Mouse (Mus musculus) MEL (cell line): ENCODE data around the gene Hoxb9. TPM values are rescaled to one million over a fixed set of nuclear protein-coding genes. Genes with fewer than 3 reads are reported as not detected.

ENCODE experiments used
- DNase-seq: peaks from one replicate; pipeline ENCODE4 v3.0.0; 2011; ENCODE audit warnings: low read depth, low spot score
- H3K27ac ChIP-seq: 2 replicates; pipeline ENCODE4 v1.5.1; 2012; ENCODE audit warnings: low read depth, mild to moderate bottlenecking, control low read depth, low read length, moderate library complexity; ENCODE audit not compliant: control insufficient read depth
- H3K27me3 ChIP-seq, 2 experiments: fragments of 150-350 bp in 1 of 2; sonication (generic) in 1 of 2; 2 replicates each; pipeline ENCODE4 v1.6.1; 2012; ENCODE audit warnings: low read length in 2 of 2, mild to moderate bottlenecking in 2 of 2, improper control_type of control experiment in 1 of 2, moderate library complexity in 1 of 2; ENCODE audit not compliant: insufficient read depth in 2 of 2, control insufficient read depth in 1 of 2
- H3K36me3 ChIP-seq, 2 experiments: 2 replicates each; pipeline ENCODE4 v1.6.1; 2012 to 2014; ENCODE audit warnings: low read length in 2 of 2, improper control_type of control experiment in 1 of 2, inconsistent platforms in 1 of 2, mild to moderate bottlenecking in 1 of 2; ENCODE audit not compliant: insufficient read depth in 2 of 2, control insufficient read depth in 1 of 2
- H3K4me1 ChIP-seq, 2 experiments: fragments of 150-350 bp in 1 of 2; sonication (generic) in 1 of 2; 2 replicates each; pipeline ENCODE4 v1.6.1; 2012; ENCODE audit warnings: low read length in 2 of 2, improper control_type of control experiment in 1 of 2, mild to moderate bottlenecking in 1 of 2; ENCODE audit not compliant: insufficient read depth in 2 of 2, control insufficient read depth in 1 of 2
- H3K4me3 ChIP-seq, 2 experiments: fragments of 150-350 bp in 1 of 2; sonication (generic) in 1 of 2; 2 replicates each; pipeline ENCODE4 v1.5.1; 2012; ENCODE audit warnings: low read depth in 2 of 2, low read length in 2 of 2, mild to moderate bottlenecking in 2 of 2, moderate library complexity in 2 of 2, control low read depth in 1 of 2, improper control_type of control experiment in 1 of 2; ENCODE audit not compliant: control insufficient read depth in 1 of 2, insufficient read depth in 1 of 2
- H3K79me2 ChIP-seq: 2 replicates; pipeline ENCODE4 v1.6.1; 2012; ENCODE audit warnings: mild to moderate bottlenecking, low read length, moderate library complexity; ENCODE audit not compliant: control insufficient read depth, poor library complexity, insufficient read depth
- H3K9ac ChIP-seq: 2 replicates; pipeline ENCODE4 v1.6.1; 2012; ENCODE audit warnings: low read depth, mild to moderate bottlenecking, control low read depth, low read length, moderate library complexity; ENCODE audit not compliant: control insufficient read depth, poor library complexity, severe bottlenecking
- H3K9me3 ChIP-seq: fragments of 150-350 bp; sonication (generic); replicated peaks from 2 replicates; pipeline ENCODE4 v1.6.1; 2012; ENCODE audit warnings: mild to moderate bottlenecking, low read length, improper control_type of control experiment, moderate library complexity; ENCODE audit not compliant: insufficient read depth
- CHD2 ChIP-seq: IDR thresholded peaks from 2 replicates; pipeline ENCODE4 v1.6.1; 2011; ENCODE audit warnings: low read length, improper control_type of control experiment
- CTCF ChIP-seq, 3 experiments: IDR thresholded peaks in 2 of 3; conservative IDR thresholded peaks in 1 of 3; 2 replicates each; pipeline ENCODE4 v1.5.1; 2011 to 2012; ENCODE audit warnings: low read length in 3 of 3, low read depth in 2 of 3, mild to moderate bottlenecking in 2 of 3, improper control_type of control experiment in 1 of 3, inconsistent platforms in 1 of 3, mixed read lengths in 1 of 3, moderate library complexity in 1 of 3; ENCODE audit not compliant: control insufficient read depth in 1 of 3, insufficient read depth in 1 of 3, poor library complexity in 1 of 3, severe bottlenecking in 1 of 3
- GATA1 ChIP-seq: IDR thresholded peaks from 2 replicates; pipeline ENCODE4 v1.6.1; 2011; ENCODE audit warnings: low read depth, low read length, improper control_type of control experiment
- MAFK ChIP-seq: IDR thresholded peaks from 2 replicates; pipeline ENCODE4 v1.6.1; 2011; ENCODE audit warnings: low read depth, mild to moderate bottlenecking, low read length, improper control_type of control experiment, borderline replicate concordance
- MAX ChIP-seq: IDR thresholded peaks from 2 replicates; pipeline ENCODE4 v1.6.1; 2011; ENCODE audit warnings: low read length, improper control_type of control experiment
- MXI1 ChIP-seq: IDR thresholded peaks from 2 replicates; pipeline ENCODE4 v1.6.1; 2011; ENCODE audit warnings: mild to moderate bottlenecking, low read depth, low read length, improper control_type of control experiment
- MYC ChIP-seq: IDR thresholded peaks from 2 replicates; pipeline ENCODE4 v1.6.1; 2011; ENCODE audit warnings: low read depth, mild to moderate bottlenecking, low read length, improper control_type of control experiment, moderate library complexity
- NELFE ChIP-seq: IDR thresholded peaks from 2 replicates; pipeline ENCODE4 v1.6.1; 2011; ENCODE audit warnings: low read depth, low read length, improper control_type of control experiment
- NRF1 ChIP-seq: IDR thresholded peaks from 2 replicates; pipeline ENCODE4 v1.6.1; 2014; ENCODE audit warnings: low read depth, mild to moderate bottlenecking, inconsistent platforms, low read length, improper control_type of control experiment, moderate library complexity; ENCODE audit not compliant: poor library complexity, insufficient read depth, severe bottlenecking
- POLR2A ChIP-seq, 2 experiments: IDR thresholded peaks; 2 replicates each; pipeline ENCODE4 v1.6.1; 2011 to 2012; ENCODE audit warnings: low read length in 2 of 2, mild to moderate bottlenecking in 2 of 2, control low read depth in 1 of 2, improper control_type of control experiment in 1 of 2, low read depth in 1 of 2, moderate library complexity in 1 of 2; ENCODE audit not compliant: control insufficient read depth in 1 of 2, insufficient read depth in 1 of 2, poor library complexity in 1 of 2
- POLR2AphosphoS2 ChIP-seq: IDR thresholded peaks from 2 replicates; pipeline ENCODE4 v1.6.1; 2011; ENCODE audit warnings: low read length, improper control_type of control experiment
- RAD21 ChIP-seq: IDR thresholded peaks from 2 replicates; pipeline ENCODE4 v1.6.1; 2011; ENCODE audit warnings: mild to moderate bottlenecking, low read depth, low read length, improper control_type of control experiment
- SMC3 ChIP-seq: IDR thresholded peaks from 2 replicates; pipeline ENCODE4 v1.6.1; 2011; ENCODE audit warnings: low read depth, low read length, improper control_type of control experiment
- USF1 ChIP-seq: IDR thresholded peaks from 2 replicates; pipeline ENCODE4 v1.6.1; 2014; ENCODE audit warnings: low read depth, mild to moderate bottlenecking, inconsistent platforms, low read length, improper control_type of control experiment, moderate library complexity
- USF2 ChIP-seq, 2 experiments: IDR thresholded peaks; 2 replicates each; pipeline ENCODE4 v1.6.1; 2011 to 2012; ENCODE audit warnings: improper control_type of control experiment in 2 of 2, low read length in 2 of 2, borderline replicate concordance in 1 of 2, inconsistent platforms in 1 of 2, low read depth in 1 of 2, mild to moderate bottlenecking in 1 of 2; ENCODE audit not compliant: insufficient read depth in 1 of 2
- ZNF384 ChIP-seq: IDR thresholded peaks from 2 replicates; pipeline ENCODE4 v1.6.1; 2012; ENCODE audit warnings: low read depth, mild to moderate bottlenecking, inconsistent platforms, low read length, improper control_type of control experiment
- polyA plus RNA-seq, 2 experiments: library from polyadenylated mRNA; stranded (reverse) in 1 of 2; unstranded in 1 of 2; fragments of >175 nt in 1 of 2; fragments of >200 nt in 1 of 2; gene quantifications; 2 replicates each; pipeline versions ENCODE4 v1.2.1 to v1.2.4; 2012; ENCODE audit warnings: low replicate concordance in 2 of 2, low read depth in 1 of 2; ENCODE audit not compliant: insufficient read length in 2 of 2, insufficient read depth in 1 of 2, missing spikeins in 1 of 2
- total RNA-seq: library from RNA; depleted of rRNA; stranded (reverse); fragments of 300-350 nt; gene quantifications from 2 replicates; pipeline ENCODE4 v1.2.3, GENCODE M21; 2012; rRNA removed

Hoxb9 gene
- total and polyA plus RNA-seq, 3 experiments = not detected

- no peak overlapping the region for H3K4me3 ChIP-seq
- peaks cover 6 to 9% of the 10 kb centered on the region in 2 experiments for H3K27me3 ChIP-seq
- no peak for DNase-seq
These were observed 53.7 kb downstream of the Hoxb9 start for GRCm38 (mm10) chr11:96324965-96325364.

GRCm38 (mm10) chr11:96325747-96326212 is 54.5 kb downstream of the Hoxb9 start:
- H3K27me3 ChIP-seq = peaks cover 7 to 9% of the 10 kb centered on the region in 2 experiments
- TF ChIP-seq USF1 (no peak), SMC3 (no peak), POLR2AphosphoS2 (no peak), MAX (no peak), USF2 (IDR thresholded peaks at IDR 0.05; ENCODE audit: borderline replicate concordance in 1 of 2, insufficient read depth in 1 of 2, low read depth in 1 of 2, low read length in 2 of 2) (no peak), NRF1 (no peak), CHD2 (no peak), GATA1 (no peak)
- H3K27ac ChIP-seq = no peak overlapping the region
- DNase-seq = no peak
- no peak overlapping the region for H3K4me3 ChIP-seq
- H3K4me1 ChIP-seq = no peaks in the 10 kb centered on the region
- no peak overlapping the region for H3K9ac ChIP-seq
- no peaks in the 10 kb centered on the region for H3K9me3 ChIP-seq
- no peaks in the 10 kb centered on the region for H3K36me3 ChIP-seq
- H3K79me2 ChIP-seq = no peaks in the 10 kb centered on the region

More at GRCm38 (mm10) chr11:96324965-96325364, 53.7 kb downstream of the Hoxb9 start:
- TF ChIP-seq MAFK = no peak
- no peak for TF ChIP-seq POLR2AphosphoS2
- TF ChIP-seq USF1 = no peak
- no peak for TF ChIP-seq POLR2A (IDR thresholded peaks at IDR 0.05; ENCODE audit: control insufficient read depth in 1 of 2, insufficient read depth in 1 of 2, low read depth in 1 of 2, low read length in 2 of 2, poor library complexity in 1 of 2)
- no peak for TF ChIP-seq CTCF (IDR thresholded peaks at IDR 0.05 in 2 of 3, conservative IDR thresholded peaks at IDR 0.05 in 1 of 3; ENCODE audit: control insufficient read depth in 1 of 3, insufficient read depth in 1 of 3, low read depth in 2 of 3, low read length in 3 of 3, poor library complexity in 1 of 3, severe bottlenecking in 1 of 3)
- no peak for TF ChIP-seq MYC
- TF ChIP-seq RAD21 = no peak
- TF ChIP-seq NELFE = no peak
- no peak for TF ChIP-seq MAX
- TF ChIP-seq ZNF384 = no peak
- no peak for TF ChIP-seq MXI1
- TF ChIP-seq, all 39 proteins: peak for 0
- Histone ChIP-seq H3K79me2 (no peaks in the 10 kb centered on the region), H3K9ac (no peak overlapping the region), H3K4me1 (no peaks in the 10 kb centered on the region), H3K36me3 (no peaks in the 10 kb centered on the region), H3K27ac (no peak overlapping the region), H3K9me3 (no peaks in the 10 kb centered on the region)

Other genes starting within 250 kb of the Hoxb9 start
- 3.8 and 5.0 TPM in 2 replicates for gene Gip, start 246.9 kb upstream of the Hoxb9 start, total RNA-seq
- 1 to 10 TPM in 1 of 2 experiments, not detected in 1; 7.0 TPM for gene Gip, start 246.9 kb upstream of the Hoxb9 start, polyA plus RNA-seq
- gene Snf8, start 236.6 kb upstream of the Hoxb9 start, total RNA-seq = 135 and 137 TPM in 2 replicates
- 100 to 1,000 TPM in 1 of 2 experiments, not detected in 1; 183 TPM for gene Snf8, start 236.6 kb upstream of the Hoxb9 start, polyA plus RNA-seq
- 55.3 and 56.8 TPM in 2 replicates for gene Ube2z, start 206.1 kb upstream of the Hoxb9 start, total RNA-seq
- gene Ube2z, start 206.1 kb upstream of the Hoxb9 start, polyA plus RNA-seq = 10 to 100 TPM in 1 of 2 experiments, not detected in 1; 58.5 TPM
- 1,306 and 1,519 TPM in 2 replicates for gene Atp5g1, start 195.8 kb upstream of the Hoxb9 start, total RNA-seq
- 1,000 to 10,000 TPM in 1 of 2 experiments, not detected in 1; 1,694 TPM for gene Atp5g1, start 195.8 kb upstream of the Hoxb9 start, polyA plus RNA-seq
- not detected in 2 replicates for gene Calcoco2, start 159.5 kb upstream of the Hoxb9 start, total RNA-seq
- gene Calcoco2, start 159.5 kb upstream of the Hoxb9 start, polyA plus RNA-seq = not detected
- not detected in 2 replicates for gene Ttll6, start 137.7 kb upstream of the Hoxb9 start, total RNA-seq
- gene Ttll6, start 137.7 kb upstream of the Hoxb9 start, polyA plus RNA-seq = under 1 TPM in 1 of 2 experiments, not detected in 1; 0.03 TPM
- gene Hoxb13, start 77.1 kb upstream of the Hoxb9 start, total RNA-seq = 12.1 and 13.8 TPM in 2 replicates
- 10 to 100 TPM in 1 of 2 experiments, not detected in 1; 16.7 TPM for gene Hoxb13, start 77.1 kb upstream of the Hoxb9 start, polyA plus RNA-seq
- not detected in 2 replicates for gene Hoxb8, start 10.4 kb downstream of the Hoxb9 start, total RNA-seq
- gene Hoxb8, start 10.4 kb downstream of the Hoxb9 start, polyA plus RNA-seq = not detected
- not detected in 2 replicates for gene Hoxb7, start 15.2 kb downstream of the Hoxb9 start, total RNA-seq
- not detected for gene Hoxb7, start 15.2 kb downstream of the Hoxb9 start, polyA plus RNA-seq
- gene Hoxb6, start 21.0 kb downstream of the Hoxb9 start, total RNA-seq = not detected in 2 replicates
- not detected for gene Hoxb6, start 21.0 kb downstream of the Hoxb9 start, polyA plus RNA-seq
- gene Hoxb5, start 31.9 kb downstream of the Hoxb9 start, total RNA-seq = not detected in 2 replicates
- not detected for gene Hoxb5, start 31.9 kb downstream of the Hoxb9 start, polyA plus RNA-seq
- gene Hoxb4, start 46.8 kb downstream of the Hoxb9 start, total RNA-seq = not detected in 2 replicates
- not detected for gene Hoxb4, start 46.8 kb downstream of the Hoxb9 start, polyA plus RNA-seq
- gene Hoxb3, start 51.9 kb downstream of the Hoxb9 start, total RNA-seq = not detected in 2 replicates
- gene Hoxb3, start 51.9 kb downstream of the Hoxb9 start, polyA plus RNA-seq = not detected
- not detected in 2 replicates for gene Hoxb2, start 79.1 kb downstream of the Hoxb9 start, total RNA-seq
- gene Hoxb2, start 79.1 kb downstream of the Hoxb9 start, polyA plus RNA-seq = not detected
- gene Hoxb1, start 94.3 kb downstream of the Hoxb9 start, total RNA-seq = not detected in 2 replicates
- not detected for gene Hoxb1, start 94.3 kb downstream of the Hoxb9 start, polyA plus RNA-seq
- gene Skap1, start 193.1 kb downstream of the Hoxb9 start, total RNA-seq = not detected in 2 replicates
- gene Skap1, start 193.1 kb downstream of the Hoxb9 start, polyA plus RNA-seq = not detected